In the genomic region with DNA sequence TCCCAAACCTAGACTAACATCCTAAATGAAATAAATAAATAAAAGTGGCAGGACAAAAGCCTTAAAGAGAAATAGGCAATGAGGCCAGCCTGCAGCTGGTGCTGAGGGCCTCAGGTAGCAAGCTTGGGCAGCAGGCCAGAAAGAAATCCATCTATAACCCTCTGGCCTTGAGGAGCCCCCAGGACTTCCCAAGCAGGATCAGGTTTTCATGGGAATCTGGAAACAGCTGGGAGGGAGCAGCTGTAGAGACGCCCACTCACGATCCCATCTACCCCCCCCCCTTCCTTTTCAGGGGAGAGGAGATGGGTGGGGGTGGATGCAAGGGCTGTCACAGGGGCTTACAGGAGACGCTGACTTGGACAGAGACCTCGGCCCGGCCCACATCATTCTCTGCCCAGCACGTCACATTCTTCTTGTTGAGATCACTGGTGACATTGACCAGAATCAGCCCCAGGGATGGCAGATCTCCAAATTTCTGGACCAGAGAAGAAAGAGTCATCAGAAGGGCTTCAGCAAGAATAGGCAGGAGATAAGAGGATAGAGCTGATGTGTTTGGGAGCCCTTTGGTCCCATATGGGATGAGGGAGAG, we compare ENCODE assay signal across 17 mouse cellular contexts. TPM values are rescaled to one million over a fixed set of nuclear protein-coding genes. Genes with fewer than 3 reads are reported as not detected.
DNase-seq lines count a peak whose midpoint lies in the region; ATAC-seq lines count a peak whose summit lies in the region.
"Had no signal": no experiment of that assay in that cellular context is flagged by ENCODE, and none has a peak within 500 bp of the region (broad histone marks: within the 10 kb centered on the region; RNA-seq: fewer than 3 reads in every experiment).

No protein-coding gene starts in this region.

- peak; percentile 37; the same call in 1 of the 2 replicates for ATAC-seq in embryonic facial prominence, embryonic 12.5 days (ENCODE audit: insufficient number of reproducible peaks, insufficient read depth, low FRiP score, low TSS enrichment)
- peak; percentile 78 for ATAC-seq in limb, embryonic 13.5 days (ENCODE audit: low FRiP score, low read depth)
- peak; percentile 63 for ATAC-seq in embryonic facial prominence, embryonic 15.5 days (ENCODE audit: insufficient number of reproducible peaks, low FRiP score, low TSS enrichment, low read depth)
- no peak for ATAC-seq in forebrain, embryonic 15.5 days (replicated peaks)
- ATAC-seq: midbrain, embryonic 13.5 days had no signal

- H3K27ac ChIP-seq in embryonic facial prominence, embryonic 12.5 days = no peak overlapping the region
- H3K27ac ChIP-seq in embryonic facial prominence, embryonic 10.5 days (replicated peaks) = no peak overlapping the region
- H3K27ac ChIP-seq in limb, embryonic 13.5 days = no peak overlapping the region
- no peak overlapping the region for H3K27ac ChIP-seq in limb, embryonic 10.5 days
- no peak overlapping the region for H3K27ac ChIP-seq in embryonic facial prominence, embryonic 15.5 days (replicated peaks)
- H3K27ac ChIP-seq in forebrain, embryonic 15.5 days (replicated peaks) = no peak overlapping the region
- H3K27ac ChIP-seq: forebrain, embryonic 10.5 days; hindbrain, embryonic 15.5 days; macrophage; midbrain, embryonic 13.5 days had no signal

- DNase-seq in embryonic facial prominence, embryonic 10.5 days (ENCODE audit: low spot score) = no peak
- DNase-seq in limb, embryonic 10.5 days (ENCODE audit: low spot score) = no peak
- DNase-seq in Muller cell, postnatal 12 days (ENCODE audit: inconsistent ontology term) = peak; percentile 51
- DNase-seq: B cell, adult 2 months; cerebellum, postnatal 25 days; gastrocnemius, postnatal 36 days; kidney, adult 9 months; spleen, adult 18-20 months; thymus, postnatal 25 days had no signal

- no peak overlapping the region for H3K9ac ChIP-seq in embryonic facial prominence, embryonic 12.5 days
- H3K9ac ChIP-seq in limb, embryonic 13.5 days = no peak overlapping the region
- no peak overlapping the region for H3K9ac ChIP-seq in embryonic facial prominence, embryonic 15.5 days
- H3K9ac ChIP-seq in forebrain, embryonic 15.5 days (replicated peaks) = no peak overlapping the region
- H3K9ac ChIP-seq: hindbrain, embryonic 15.5 days; midbrain, embryonic 13.5 days had no signal

- peaks cover 19% of the 10 kb centered on the region for H3K4me1 ChIP-seq in embryonic facial prominence, embryonic 12.5 days
- H3K4me1 ChIP-seq in embryonic facial prominence, embryonic 10.5 days = peaks cover 42% of the 10 kb centered on the region
- peaks cover 22% of the 10 kb centered on the region for H3K4me1 ChIP-seq in limb, embryonic 13.5 days
- H3K4me1 ChIP-seq in limb, embryonic 10.5 days = peaks cover 16% of the 10 kb centered on the region
- H3K4me1 ChIP-seq in embryonic facial prominence, embryonic 15.5 days = peaks cover 22% of the 10 kb centered on the region; the same call in 1 of the 2 replicates
- H3K4me1 ChIP-seq in forebrain, embryonic 15.5 days = peaks cover 5% of the 10 kb centered on the region; the same call in 1 of the 2 replicates

- WGBS in embryonic facial prominence, embryonic 12.5 days = 46% methylated on average over 6 of the region's 6 CpGs
- 74% methylated on average over 6 of the region's 6 CpGs for WGBS in embryonic facial prominence, embryonic 10.5 days
- 44% methylated on average over 6 of the region's 6 CpGs for WGBS in limb, embryonic 13.5 days
- WGBS in limb, embryonic 10.5 days = 72% methylated on average over 6 of the region's 6 CpGs
- 46% methylated on average over 6 of the region's 6 CpGs for WGBS in embryonic facial prominence, embryonic 15.5 days
- 59% methylated on average over 6 of the region's 6 CpGs for whole genome bisulfite sequencing in forebrain, embryonic 15.5 days

- no peak overlapping the region for H3K4me3 ChIP-seq in embryonic facial prominence, embryonic 12.5 days
- no peak overlapping the region for H3K4me3 ChIP-seq in embryonic facial prominence, embryonic 10.5 days
- no peak overlapping the region for H3K4me3 ChIP-seq in limb, embryonic 13.5 days
- no peak overlapping the region for H3K4me3 ChIP-seq in limb, embryonic 10.5 days
- H3K4me3 ChIP-seq in embryonic facial prominence, embryonic 15.5 days (replicated peaks) = no peak overlapping the region
- no peak overlapping the region for H3K4me3 ChIP-seq in forebrain, embryonic 15.5 days
- H3K4me3 ChIP-seq: forebrain, embryonic 10.5 days; hindbrain, embryonic 15.5 days; midbrain, embryonic 13.5 days had no signal

- H3K36me3 ChIP-seq in embryonic facial prominence, embryonic 12.5 days = no peaks in the 10 kb centered on the region
- H3K36me3 ChIP-seq in embryonic facial prominence, embryonic 10.5 days (replicated peaks) = no peaks in the 10 kb centered on the region
- H3K36me3 ChIP-seq in limb, embryonic 13.5 days = no peaks in the 10 kb centered on the region
- H3K36me3 ChIP-seq in limb, embryonic 10.5 days = no peaks in the 10 kb centered on the region
- no peaks in the 10 kb centered on the region for H3K36me3 ChIP-seq in embryonic facial prominence, embryonic 15.5 days
- no peaks in the 10 kb centered on the region for H3K36me3 ChIP-seq in forebrain, embryonic 15.5 days
- H3K36me3 ChIP-seq: forebrain, embryonic 10.5 days; hindbrain, embryonic 15.5 days; midbrain, embryonic 13.5 days had no signal

- H3K9me3 ChIP-seq in embryonic facial prominence, embryonic 12.5 days = no peaks in the 10 kb centered on the region
- H3K9me3 ChIP-seq in embryonic facial prominence, embryonic 10.5 days = no peaks in the 10 kb centered on the region
- no peaks in the 10 kb centered on the region for H3K9me3 ChIP-seq in limb, embryonic 13.5 days
- H3K9me3 ChIP-seq in limb, embryonic 10.5 days (replicated peaks) = no peaks in the 10 kb centered on the region
- no peaks in the 10 kb centered on the region for H3K9me3 ChIP-seq in embryonic facial prominence, embryonic 15.5 days (replicated peaks)
- H3K9me3 ChIP-seq in forebrain, embryonic 15.5 days = no peaks in the 10 kb centered on the region
- H3K9me3 ChIP-seq: forebrain, embryonic 10.5 days; hindbrain, embryonic 15.5 days; midbrain, embryonic 13.5 days had no signal

- H3K27me3 ChIP-seq in embryonic facial prominence, embryonic 12.5 days = 0 out of 2 replicates have a peak, but pooled peaks cover 6% of the 10 kb centered on the region
- H3K27me3 ChIP-seq in embryonic facial prominence, embryonic 10.5 days (replicated peaks; ENCODE audit: low read depth, poor library complexity, severe bottlenecking) = peaks cover 40% of the 10 kb centered on the region
- H3K27me3 ChIP-seq in limb, embryonic 13.5 days = peaks cover 8% of the 10 kb centered on the region
- H3K27me3 ChIP-seq in limb, embryonic 10.5 days (ENCODE audit: low read depth, poor library complexity, severe bottlenecking) = peaks cover 28% of the 10 kb centered on the region
- H3K27me3 ChIP-seq in embryonic facial prominence, embryonic 15.5 days = peaks cover 14% of the 10 kb centered on the region
- no peaks in the 10 kb centered on the region for H3K27me3 ChIP-seq in forebrain, embryonic 15.5 days
- H3K27me3 ChIP-seq: hindbrain, embryonic 15.5 days had no signal

- H3K4me2 ChIP-seq in embryonic facial prominence, embryonic 12.5 days (replicated peaks) = no peak overlapping the region
- no peak overlapping the region for H3K4me2 ChIP-seq in limb, embryonic 13.5 days (replicated peaks)
- no peak overlapping the region for H3K4me2 ChIP-seq in embryonic facial prominence, embryonic 15.5 days (replicated peaks)
- H3K4me2 ChIP-seq in forebrain, embryonic 15.5 days (replicated peaks) = no peak overlapping the region
- H3K4me2 ChIP-seq: hindbrain, embryonic 15.5 days; midbrain, embryonic 13.5 days had no signal

RNA-seq across cellular contexts. Expression of a gene that starts 9.2 kb away (rescaled TPM):
- 40.0 and 51.7 TPM in 2 replicates for polyA plus RNA-seq in embryonic facial prominence, embryonic 12.5 days (2016; fragmentation: Nextera tagmentation; extraction: Ambion mirVana)
- 10.7 and 11.0 TPM in 2 replicates for polyA plus RNA-seq in embryonic facial prominence, embryonic 10.5 days (2016; fragmentation: Nextera tagmentation; extraction: Ambion mirVana)
- polyA plus RNA-seq in limb, embryonic 13.5 days (2015; fragmentation: Nextera tagmentation; extraction: Ambion mirVana) = 2.6 and 2.7 TPM in 2 replicates
- 0.28 and 0.29 TPM in 2 replicates for polyA plus RNA-seq in limb, embryonic 10.5 days (2016; fragmentation: Nextera tagmentation; extraction: Ambion mirVana)
- polyA plus RNA-seq in embryonic facial prominence, embryonic 15.5 days (2015; fragmentation: Nextera tagmentation; extraction: Ambion mirVana) = 4.2 and 4.9 TPM in 2 replicates
- polyA plus RNA-seq in forebrain, embryonic 15.5 days (2015; fragmentation: Nextera tagmentation; extraction: Ambion mirVana) = 1.0 and 1.3 TPM in 2 replicates
- polyA plus RNA-seq: macrophage had no signal

RNA-seq across cellular contexts. Expression of a gene that starts 11.0 kb away (rescaled TPM):
- 1.7 and 1.9 TPM in 2 replicates for polyA plus RNA-seq in embryonic facial prominence, embryonic 12.5 days (2016; fragmentation: Nextera tagmentation; extraction: Ambion mirVana)
- polyA plus RNA-seq in embryonic facial prominence, embryonic 10.5 days (2016; fragmentation: Nextera tagmentation; extraction: Ambion mirVana) = 0.49 and 0.54 TPM in 2 replicates
- polyA plus RNA-seq in limb, embryonic 13.5 days (2015; fragmentation: Nextera tagmentation; extraction: Ambion mirVana) = 0.27 and 0.51 TPM in 2 replicates
- polyA plus RNA-seq in limb, embryonic 10.5 days (2016; fragmentation: Nextera tagmentation; extraction: Ambion mirVana) = 0.05 and 0.16 TPM in 2 replicates
- 0.47 and 0.68 TPM in 2 replicates for polyA plus RNA-seq in embryonic facial prominence, embryonic 15.5 days (2015; fragmentation: Nextera tagmentation; extraction: Ambion mirVana)
- 0.41 and 0.52 TPM in 2 replicates for polyA plus RNA-seq in forebrain, embryonic 15.5 days (2015; fragmentation: Nextera tagmentation; extraction: Ambion mirVana)
- polyA plus RNA-seq: macrophage had no signal

RNA-seq across cellular contexts. Expression of a gene that starts 37.3 kb away (rescaled TPM):
- polyA plus RNA-seq in embryonic facial prominence, embryonic 12.5 days (2016; fragmentation: Nextera tagmentation; extraction: Ambion mirVana) = 0.28 and 0.31 TPM in 2 replicates
- polyA plus RNA-seq in embryonic facial prominence, embryonic 10.5 days (2016; fragmentation: Nextera tagmentation; extraction: Ambion mirVana) = 0.28 and 0.41 TPM in 2 replicates
- polyA plus RNA-seq in limb, embryonic 13.5 days (2015; fragmentation: Nextera tagmentation; extraction: Ambion mirVana) = 0.36 and 0.61 TPM in 2 replicates
- 0.31 and 0.43 TPM in 2 replicates for polyA plus RNA-seq in limb, embryonic 10.5 days (2016; fragmentation: Nextera tagmentation; extraction: Ambion mirVana)
- 3.3 and 5.4 TPM in 2 replicates for polyA plus RNA-seq in embryonic facial prominence, embryonic 15.5 days (2015; fragmentation: Nextera tagmentation; extraction: Ambion mirVana)
- 0.61 and 1.2 TPM in 2 replicates for polyA plus RNA-seq in forebrain, embryonic 15.5 days (2015; fragmentation: Nextera tagmentation; extraction: Ambion mirVana)

RNA-seq across cellular contexts. Expression of a gene that starts 38.4 kb away (rescaled TPM):
- 14.4 and 15.1 TPM in 2 replicates for polyA plus RNA-seq in embryonic facial prominence, embryonic 12.5 days (2016; fragmentation: Nextera tagmentation; extraction: Ambion mirVana)
- polyA plus RNA-seq in embryonic facial prominence, embryonic 10.5 days (2016; fragmentation: Nextera tagmentation; extraction: Ambion mirVana) = 12.2 and 13.4 TPM in 2 replicates
- polyA plus RNA-seq in limb, embryonic 13.5 days (2015; fragmentation: Nextera tagmentation; extraction: Ambion mirVana) = 18.2 and 20.4 TPM in 2 replicates
- 13.8 and 17.7 TPM in 2 replicates for polyA plus RNA-seq in limb, embryonic 10.5 days (2016; fragmentation: Nextera tagmentation; extraction: Ambion mirVana)
- polyA plus RNA-seq in embryonic facial prominence, embryonic 15.5 days (2015; fragmentation: Nextera tagmentation; extraction: Ambion mirVana) = 24.4 and 27.4 TPM in 2 replicates
- polyA plus RNA-seq in forebrain, embryonic 15.5 days (2015; fragmentation: Nextera tagmentation; extraction: Ambion mirVana) = 4.7 and 7.2 TPM in 2 replicates
